Mouse (Mus musculus): ENCODE results near the gene Rheb. TPM values are rescaled to one million over a fixed set of nuclear protein-coding genes. Genes with fewer than 3 reads are reported as not detected.
A peak's percentile ranks its signal among the peaks of the same experiment; 100 is the strongest.

The Rheb gene
- polyA plus RNA-seq, 1 experiment from 2014 or later: 252 TPM

- no peak overlapping the region for H3K4me2 ChIP-seq (ENCODE audit: low read length)
- no peaks in the 10 kb centered on the region for H3K27me3 ChIP-seq (ENCODE audit: insufficient read depth, low read length)
- H3K27ac ChIP-seq: no peak overlapping the region
- H3K36me3 ChIP-seq (ENCODE audit: insufficient read depth, low read length): peaks cover 10% of the 10 kb centered on the region; the same call in 1 of the 2 replicates
- DNase-seq (ENCODE audit: low spot score) (no peak), ATAC-seq (replicated peaks; ENCODE audit: low FRiP score, low read depth) (no peak)
- no peaks in the 10 kb centered on the region for H3K9me3 ChIP-seq (replicated peaks; ENCODE audit: low read length)
- 54% methylated on average over 3 of the region's 3 CpGs for WGBS
- H3K4me1 ChIP-seq (replicated peaks; ENCODE audit: insufficient read depth, low read length): peaks cover 21% of the 10 kb centered on the region
- H3K9ac ChIP-seq (ENCODE audit: low read depth, low read length): no peak overlapping the region
- no peak for TF ChIP-seq CTCF (IDR thresholded peaks at IDR 0.05; ENCODE audit: low read depth)
- no peak overlapping the region for H3K4me3 ChIP-seq (replicated peaks; ENCODE audit: low read depth, low read length)
Observed at GRCm38 (mm10) chr5:24821403-24821841, 21.0 kb downstream of the Rheb start.

- Histone ChIP-seq H3K36me3 (ENCODE audit: insufficient read depth, low read length) (peaks cover 11% of the 10 kb centered on the region; the same call in 1 of the 2 replicates), H3K27ac (no peak overlapping the region), H3K9ac (ENCODE audit: low read depth, low read length) (no peak overlapping the region), H3K27me3 (ENCODE audit: insufficient read depth, low read length) (no peaks in the 10 kb centered on the region), H3K4me2 (ENCODE audit: low read length) (no peak overlapping the region), H3K4me3 (replicated peaks; ENCODE audit: low read depth, low read length) (no peak overlapping the region), H3K4me1 (replicated peaks; ENCODE audit: insufficient read depth, low read length) (peaks cover 13% of the 10 kb centered on the region), H3K9me3 (replicated peaks; ENCODE audit: low read length) (no peaks in the 10 kb centered on the region)
- WGBS: 50% methylated on average over 5 of the region's 5 CpGs
- no peak for TF ChIP-seq CTCF (IDR thresholded peaks at IDR 0.05; ENCODE audit: low read depth)
- DNase-seq (ENCODE audit: low spot score): no peak
- ATAC-seq (replicated peaks; ENCODE audit: low FRiP score, low read depth): no peak
Observed at GRCm38 (mm10) chr5:24820627-24821026, 21.8 kb downstream of the Rheb start.

- Histone ChIP-seq H3K4me2 (ENCODE audit: low read length) (no peak overlapping the region), H3K4me3 (replicated peaks; ENCODE audit: low read depth, low read length) (no peak overlapping the region), H3K4me1 (replicated peaks; ENCODE audit: insufficient read depth, low read length) (no peaks in the 10 kb centered on the region; the same call in 1 of the 2 replicates), H3K9me3 (replicated peaks; ENCODE audit: low read length) (no peaks in the 10 kb centered on the region), H3K9ac (ENCODE audit: low read depth, low read length) (no peak overlapping the region), H3K27me3 (ENCODE audit: insufficient read depth, low read length) (no peaks in the 10 kb centered on the region), H3K36me3 (ENCODE audit: insufficient read depth, low read length) (peaks cover 25% of the 10 kb centered on the region; the same call in 1 of the 2 replicates), H3K27ac (no peak overlapping the region)
- 84% methylated on average over 4 of the region's 4 CpGs for WGBS
- ATAC-seq (replicated peaks; ENCODE audit: low FRiP score, low read depth): no peak
- no peak for TF ChIP-seq CTCF (IDR thresholded peaks at IDR 0.05; ENCODE audit: low read depth)
- DNase-seq (ENCODE audit: low spot score): no peak
Observed at GRCm38 (mm10) chr5:24817191-24817590, 25.2 kb downstream of the Rheb start.

- no peaks in the 10 kb centered on the region; the same call in 1 of the 2 replicates for H3K4me1 ChIP-seq (replicated peaks; ENCODE audit: insufficient read depth, low read length)
- H3K27me3 ChIP-seq (ENCODE audit: insufficient read depth, low read length): no peaks in the 10 kb centered on the region
- no peaks in the 10 kb centered on the region for H3K9me3 ChIP-seq (replicated peaks; ENCODE audit: low read length)
- H3K27ac ChIP-seq: peak overlapping the region; percentile 66; the same call in 1 of the 2 replicates
- H3K4me3 ChIP-seq (replicated peaks; ENCODE audit: low read depth, low read length): no peak overlapping the region
- no peak overlapping the region for H3K9ac ChIP-seq (ENCODE audit: low read depth, low read length)
- DNase-seq (ENCODE audit: low spot score) (peak; percentile 91), ATAC-seq (replicated peaks; ENCODE audit: low FRiP score, low read depth) (no peak)
- no peak overlapping the region for H3K4me2 ChIP-seq (ENCODE audit: low read length)
- TF ChIP-seq CTCF (IDR thresholded peaks at IDR 0.05; ENCODE audit: low read depth): no peak
- 33% methylated on average over 3 of the region's 3 CpGs for WGBS
- peaks cover 36% of the 10 kb centered on the region; the same call in 1 of the 2 replicates for H3K36me3 ChIP-seq (ENCODE audit: insufficient read depth, low read length)
Observed at GRCm38 (mm10) chr5:24813946-24814345, 28.5 kb downstream of the Rheb start.

GRCm38 (mm10) chr5:24813005-24813404 lies 29.4 kb downstream of the Rheb start:
- H3K4me2 ChIP-seq (ENCODE audit: low read length): no peak overlapping the region
- H3K9me3 ChIP-seq (replicated peaks; ENCODE audit: low read length): no peaks in the 10 kb centered on the region
- no peak overlapping the region for H3K9ac ChIP-seq (ENCODE audit: low read depth, low read length)
- ATAC-seq (replicated peaks; ENCODE audit: low FRiP score, low read depth) (no peak), DNase-seq (ENCODE audit: low spot score) (no peak)
- H3K27ac ChIP-seq: peak overlapping the region; percentile 42; the same call in 1 of the 2 replicates
- H3K27me3 ChIP-seq (ENCODE audit: insufficient read depth, low read length): no peaks in the 10 kb centered on the region
- H3K4me3 ChIP-seq (replicated peaks; ENCODE audit: low read depth, low read length): no peak overlapping the region
- no peak for TF ChIP-seq CTCF (IDR thresholded peaks at IDR 0.05; ENCODE audit: low read depth)
- 43% methylated on average over 4 of the region's 4 CpGs for WGBS
- H3K4me1 ChIP-seq (replicated peaks; ENCODE audit: insufficient read depth, low read length): no peaks in the 10 kb centered on the region; the same call in 1 of the 2 replicates
- peaks cover 37% of the 10 kb centered on the region; the same call in 1 of the 2 replicates for H3K36me3 ChIP-seq (ENCODE audit: insufficient read depth, low read length)

- no peak overlapping the region for H3K9ac ChIP-seq (ENCODE audit: low read depth, low read length)
- WGBS: 69% methylated on average over 6 of the region's 6 CpGs
- no peaks in the 10 kb centered on the region for H3K9me3 ChIP-seq (replicated peaks; ENCODE audit: low read length)
- no peak for TF ChIP-seq CTCF (IDR thresholded peaks at IDR 0.05; ENCODE audit: low read depth)
- H3K4me2 ChIP-seq (ENCODE audit: low read length): no peak overlapping the region
- peaks cover 27% of the 10 kb centered on the region for H3K36me3 ChIP-seq (ENCODE audit: insufficient read depth, low read length)
- no peak overlapping the region for H3K27ac ChIP-seq
- no peak overlapping the region for H3K4me3 ChIP-seq (replicated peaks; ENCODE audit: low read depth, low read length)
- no peaks in the 10 kb centered on the region for H3K4me1 ChIP-seq (replicated peaks; ENCODE audit: insufficient read depth, low read length)
- no peaks in the 10 kb centered on the region for H3K27me3 ChIP-seq (ENCODE audit: insufficient read depth, low read length)
- no peak for DNase-seq (ENCODE audit: low spot score)
- no peak for ATAC-seq (replicated peaks; ENCODE audit: low FRiP score, low read depth)
Observed at GRCm38 (mm10) chr5:24805222-24805621, 37.2 kb downstream of the Rheb start.

GRCm38 (mm10) chr5:24804661-24805060 lies 37.8 kb downstream of the Rheb start:
- DNase-seq (ENCODE audit: low spot score) (no peak), ATAC-seq (replicated peaks; ENCODE audit: low FRiP score, low read depth) (no peak)
- Histone ChIP-seq H3K36me3 (ENCODE audit: insufficient read depth, low read length) (peaks cover 26% of the 10 kb centered on the region), H3K9ac (ENCODE audit: low read depth, low read length) (no peak overlapping the region), H3K4me3 (replicated peaks; ENCODE audit: low read depth, low read length) (no peak overlapping the region), H3K27me3 (ENCODE audit: insufficient read depth, low read length) (no peaks in the 10 kb centered on the region), H3K27ac (no peak overlapping the region), H3K9me3 (replicated peaks; ENCODE audit: low read length) (no peaks in the 10 kb centered on the region), H3K4me2 (ENCODE audit: low read length) (no peak overlapping the region), H3K4me1 (replicated peaks; ENCODE audit: insufficient read depth, low read length) (no peaks in the 10 kb centered on the region)
- WGBS: 83% methylated on average over 8 of the region's 8 CpGs
- TF ChIP-seq CTCF (IDR thresholded peaks at IDR 0.05; ENCODE audit: low read depth): no peak
